ENCODE assay signal across 9 mouse cellular contexts in genomic region chr9:37432026-37432666, GRCm38 (mm10). TPM values are rescaled to one million over a fixed set of nuclear protein-coding genes. Genes with fewer than 3 reads are reported as not detected.
DNase-seq lines count a peak whose midpoint lies in the region; ATAC-seq and TF ChIP-seq lines count a peak whose summit lies in the region.
"Had no signal": no experiment of that assay in that cellular context is flagged by ENCODE, and none has a peak within 500 bp of the region (broad histone marks: within the 10 kb centered on the region; RNA-seq: fewer than 3 reads in every experiment).

No protein-coding gene starts in this region.

- TF ChIP-seq CTCF in C2C12 (IDR thresholded peaks at IDR 0.05; ENCODE audit: control insufficient read depth, insufficient read depth, insufficient read length): peak; percentile 27
- TF ChIP-seq CTCF in intestine, postnatal 0 days (IDR thresholded peaks at IDR 0.05; ENCODE audit: low read depth): peak; percentile 75

- no peaks in the 10 kb centered on the region for H3K79me3 ChIP-seq in C2C12 (ENCODE audit: low read depth)

- H3K27me3 ChIP-seq in C2C12 (ENCODE audit: control insufficient read depth, insufficient read depth, insufficient read length): peaks cover 56% of the 10 kb centered on the region
- peaks cover 59% of the 10 kb centered on the region for H3K27me3 ChIP-seq in forebrain, embryonic 11.5 days (ENCODE audit: control insufficient read depth, insufficient read depth, low read length)
- H3K27me3 ChIP-seq in intestine, postnatal 0 days (replicated peaks; ENCODE audit: control insufficient read depth, insufficient read depth, low read length): peaks cover 81% of the 10 kb centered on the region
- H3K27me3 ChIP-seq in liver, embryonic 12.5 days (replicated peaks): peaks cover 92% of the 10 kb centered on the region
- peaks cover 91% of the 10 kb centered on the region for H3K27me3 ChIP-seq in neural tube, embryonic 13.5 days

- 1% methylated on average over 16 of the region's 17 CpGs for WGBS in forebrain, embryonic 11.5 days
- 2% methylated on average over 15 of the region's 17 CpGs for WGBS in intestine, postnatal 0 days
- WGBS in liver, embryonic 12.5 days (ENCODE audit: insufficient replicate concordance): 2% methylated on average over 16 of the region's 17 CpGs
- 2% methylated on average over 16 of the region's 17 CpGs for WGBS in neural tube, embryonic 13.5 days

- peak overlapping the region; percentile 74 for H3K4me2 ChIP-seq in forebrain, embryonic 11.5 days (ENCODE audit: low read depth, low read length, severe bottlenecking)
- peak overlapping the region; percentile 49 for H3K4me2 ChIP-seq in intestine, postnatal 0 days (replicated peaks; ENCODE audit: low read depth)
- H3K4me2 ChIP-seq in liver, embryonic 12.5 days: peak overlapping the region; percentile 49
- H3K4me2 ChIP-seq in neural tube, embryonic 13.5 days: peak overlapping the region; percentile 70

- H3K9me3 ChIP-seq in forebrain, embryonic 11.5 days (ENCODE audit: control insufficient read depth, low read length): no peaks in the 10 kb centered on the region
- no peaks in the 10 kb centered on the region for H3K9me3 ChIP-seq in intestine, postnatal 0 days (ENCODE audit: control insufficient read depth)
- no peaks in the 10 kb centered on the region for H3K9me3 ChIP-seq in liver, embryonic 12.5 days (replicated peaks)
- no peaks in the 10 kb centered on the region for H3K9me3 ChIP-seq in neural tube, embryonic 13.5 days

- peak overlapping the region; percentile 46; the same call in 1 of the 2 replicates for H3K9ac ChIP-seq in forebrain, embryonic 11.5 days (ENCODE audit: low read length)
- no peak overlapping the region for H3K9ac ChIP-seq in intestine, postnatal 0 days (ENCODE audit: low read depth, low read length)
- H3K9ac ChIP-seq in liver, embryonic 12.5 days: no peak overlapping the region
- H3K9ac ChIP-seq in neural tube, embryonic 13.5 days: peak overlapping the region; percentile 62; the same call in 1 of the 2 replicates

- no peak overlapping the region for H3K27ac ChIP-seq in forebrain, embryonic 11.5 days (ENCODE audit: low read depth, low read length)
- no peak overlapping the region for H3K27ac ChIP-seq in intestine, postnatal 0 days (ENCODE audit: low read depth, low read length)
- no peak overlapping the region for H3K27ac ChIP-seq in liver, embryonic 12.5 days
- H3K27ac ChIP-seq in neural tube, embryonic 13.5 days (replicated peaks): peak overlapping the region; percentile 49; the same call in 1 of the 2 replicates

- ATAC-seq in forebrain, embryonic 11.5 days (replicated peaks; ENCODE audit: low FRiP score): peak; percentile 71
- peak; percentile 57; the same call in 1 of the 2 replicates for ATAC-seq in intestine, postnatal 0 days
- ATAC-seq in liver, embryonic 12.5 days: no peak
- peak; percentile 57; the same call in 1 of the 2 replicates for ATAC-seq in neural tube, embryonic 13.5 days (ENCODE audit: low read depth)

- no peak overlapping the region for H3K4me3 ChIP-seq in C2C12 (ENCODE audit: insufficient read depth, poor library complexity, severe bottlenecking)
- H3K4me3 ChIP-seq in forebrain, embryonic 11.5 days (ENCODE audit: low read depth, low read length): peak overlapping the region; percentile 40
- peak overlapping the region; percentile 21 for H3K4me3 ChIP-seq in intestine, postnatal 0 days (ENCODE audit: low read depth, low read length)
- H3K4me3 ChIP-seq in liver, embryonic 12.5 days: no peak overlapping the region
- H3K4me3 ChIP-seq in neural tube, embryonic 13.5 days: peak overlapping the region; percentile 41
- H3K4me3 ChIP-seq: myocyte had no signal

- H3K4me1 ChIP-seq in forebrain, embryonic 11.5 days (replicated peaks; ENCODE audit: control insufficient read depth, insufficient read depth, low read length): peaks cover 17% of the 10 kb centered on the region
- no peaks in the 10 kb centered on the region for H3K4me1 ChIP-seq in intestine, postnatal 0 days (replicated peaks; ENCODE audit: control insufficient read depth, insufficient read depth, low read length)
- H3K4me1 ChIP-seq in liver, embryonic 12.5 days: no peaks in the 10 kb centered on the region
- peaks cover 48% of the 10 kb centered on the region for H3K4me1 ChIP-seq in neural tube, embryonic 13.5 days (replicated peaks)

- H3K36me3 ChIP-seq in C2C12 (ENCODE audit: control insufficient read depth, insufficient read depth): no peaks in the 10 kb centered on the region
- no peaks in the 10 kb centered on the region for H3K36me3 ChIP-seq in forebrain, embryonic 11.5 days (ENCODE audit: control insufficient read depth, insufficient read depth, low read length)
- no peaks in the 10 kb centered on the region for H3K36me3 ChIP-seq in intestine, postnatal 0 days (ENCODE audit: control insufficient read depth, insufficient read depth)
- H3K36me3 ChIP-seq in liver, embryonic 12.5 days: no peaks in the 10 kb centered on the region
- no peaks in the 10 kb centered on the region for H3K36me3 ChIP-seq in neural tube, embryonic 13.5 days

- no peaks in the 10 kb centered on the region for H3K79me2 ChIP-seq in C2C12 (ENCODE audit: control insufficient read depth, insufficient read depth)

- H3ac ChIP-seq in C2C12 (ENCODE audit: control insufficient read depth, insufficient read length, low read depth): no peak overlapping the region

- peak; percentile 55 to 79 for DNase-seq in adrenal gland, adult (ENCODE audit: inconsistent age in 2 of 2, low spot score in 1 of 2)
- no peak for DNase-seq in adrenal gland, adult 18-20 months (ENCODE audit: low spot score in 2 of 2)
- DNase-seq in forebrain, embryonic 11.5 days (ENCODE audit: low spot score): peak; percentile 82
- no peak for DNase-seq in cerebellum, adult 9-10 months

TF ChIP-seq in C2C12, 6 proteins besides CTCF, POLR2A, EP300 and RAD21:
- no peak for TF ChIP-seq MAX (IDR thresholded peaks at IDR 0.05)

RNA-seq across cellular contexts. Expression of gene Robo3, which starts 0.9 kb away (rescaled TPM):
- total RNA-seq in adrenal gland, adult 18-20 months (2021): 1 to 10 TPM in 1 of 2 experiments, under 1 TPM in 1; 0.64 to 1.7 TPM
- 0.18 TPM for polyA plus RNA-seq in C2C12 (2012; fragmentation: generic; extraction: Trizol)
- 19.5 and 19.6 TPM in 2 replicates for polyA plus RNA-seq in forebrain, embryonic 11.5 days (2014; fragmentation: Nextera tagmentation; extraction: Ambion mirVana)
- polyA plus RNA-seq in intestine, postnatal 0 days (2015; fragmentation: Nextera tagmentation; extraction: Ambion mirVana): 0.07 TPM in 1 of 2 replicates, not detected in the other
- 0.25 and 0.26 TPM in 2 replicates for polyA plus RNA-seq in liver, embryonic 12.5 days (2016; fragmentation: Nextera tagmentation; extraction: Ambion mirVana)
- 63.2 and 65.0 TPM in 2 replicates for polyA plus RNA-seq in neural tube, embryonic 13.5 days (2015; fragmentation: Nextera tagmentation; extraction: Ambion mirVana)

RNA-seq across cellular contexts. Expression of gene Robo4, which starts 30.4 kb away (rescaled TPM):
- 10 to 100 TPM; 18.3 to 18.5 TPM for total RNA-seq in adrenal gland, adult 18-20 months (2021)
- not detected for polyA plus RNA-seq in C2C12 (2012; fragmentation: generic; extraction: Trizol)
- polyA plus RNA-seq in forebrain, embryonic 11.5 days (2014; fragmentation: Nextera tagmentation; extraction: Ambion mirVana): 6.6 and 7.0 TPM in 2 replicates
- polyA plus RNA-seq in intestine, postnatal 0 days (2015; fragmentation: Nextera tagmentation; extraction: Ambion mirVana): 6.6 and 7.1 TPM in 2 replicates
- 4.4 and 5.1 TPM in 2 replicates for polyA plus RNA-seq in liver, embryonic 12.5 days (2016; fragmentation: Nextera tagmentation; extraction: Ambion mirVana)
- polyA plus RNA-seq in neural tube, embryonic 13.5 days (2015; fragmentation: Nextera tagmentation; extraction: Ambion mirVana): 6.2 and 7.8 TPM in 2 replicates
- polyA plus RNA-seq: myocyte had no signal

RNA-seq across cellular contexts. Expression of gene Msantd2, which starts 57.0 kb away (rescaled TPM):
- total RNA-seq in adrenal gland, adult 18-20 months (2021): 10 to 100 TPM; 21.1 to 24.0 TPM
- 8.4 TPM for polyA plus RNA-seq in C2C12 (2012; fragmentation: generic; extraction: Trizol)
- 45.2 and 45.3 TPM in 2 replicates for polyA plus RNA-seq in forebrain, embryonic 11.5 days (2014; fragmentation: Nextera tagmentation; extraction: Ambion mirVana)
- polyA plus RNA-seq in intestine, postnatal 0 days (2015; fragmentation: Nextera tagmentation; extraction: Ambion mirVana): 7.4 and 8.8 TPM in 2 replicates
- 11.3 and 11.8 TPM in 2 replicates for polyA plus RNA-seq in liver, embryonic 12.5 days (2016; fragmentation: Nextera tagmentation; extraction: Ambion mirVana)
- polyA plus RNA-seq in neural tube, embryonic 13.5 days (2015; fragmentation: Nextera tagmentation; extraction: Ambion mirVana): 33.4 and 33.7 TPM in 2 replicates

Comparison
In these comparisons a context has a peak if more than half of its experiments do, and no peak if none do; other contexts are left out.
1. DNase-seq: peak in adrenal gland, adult (2 of 2) and forebrain, embryonic 11.5 days (single experiment); none in adrenal gland, adult 18-20 months (0 of 2) and cerebellum, adult 9-10 months (single experiment).
2. H3K4me3 ChIP-seq: peak in forebrain, embryonic 11.5 days (single experiment), intestine, postnatal 0 days (single experiment) and neural tube, embryonic 13.5 days (single experiment); none in C2C12 (single experiment) and liver, embryonic 12.5 days (single experiment).
3. H3K9ac ChIP-seq: peak in forebrain, embryonic 11.5 days (single experiment) and neural tube, embryonic 13.5 days (single experiment); none in intestine, postnatal 0 days (single experiment) and liver, embryonic 12.5 days (single experiment).
4. RNA of gene Robo3, which starts 0.9 kb away (polyA plus RNA-seq): 63.2 to 65.0 TPM in neural tube, embryonic 13.5 days and 19.5 to 19.6 TPM in forebrain, embryonic 11.5 days; 0.25 to 0.26 TPM in liver, embryonic 12.5 days, 0.18 TPM in C2C12 (single experiment) and 0.07 TPM in intestine, postnatal 0 days; every median in the first group is over 10 times any median in the second.
5. Peak in every context shown above with its lines, with median percentiles within 50 percentile points of each other: H3K4me2 ChIP-seq.